Mouse (Mus musculus) MEL (cell line): ENCODE measurements around the gene Nfix.

Experiments used
- CTCF ChIP-seq, 3 experiments: IDR thresholded peaks in 2 of 3; conservative IDR thresholded peaks in 1 of 3; 2 replicates each; pipeline ENCODE4 v1.5.1; 2011 to 2012; ENCODE audit warnings: low read length in 3 of 3, low read depth in 2 of 3, mild to moderate bottlenecking in 2 of 3, improper control_type of control experiment in 1 of 3, inconsistent platforms in 1 of 3, mixed read lengths in 1 of 3, moderate library complexity in 1 of 3; ENCODE audit not compliant: control insufficient read depth in 1 of 3, insufficient read depth in 1 of 3, poor library complexity in 1 of 3, severe bottlenecking in 1 of 3
- MEF2A ChIP-seq: IDR thresholded peaks from 2 replicates; pipeline ENCODE4 v1.6.1; 2014; ENCODE audit warnings: low read depth, mild to moderate bottlenecking, inconsistent platforms, low read length, improper control_type of control experiment; ENCODE audit not compliant: poor library complexity, insufficient replicate concordance, severe bottlenecking; ENCODE audit errors: extremely low read depth
- POLR2A ChIP-seq, 2 experiments: IDR thresholded peaks; 2 replicates each; pipeline ENCODE4 v1.6.1; 2011 to 2012; ENCODE audit warnings: low read length in 2 of 2, mild to moderate bottlenecking in 2 of 2, control low read depth in 1 of 2, improper control_type of control experiment in 1 of 2, low read depth in 1 of 2, moderate library complexity in 1 of 2; ENCODE audit not compliant: control insufficient read depth in 1 of 2, insufficient read depth in 1 of 2, poor library complexity in 1 of 2
- UBTF ChIP-seq: IDR thresholded peaks from 2 replicates; pipeline ENCODE4 v1.6.1; 2012; ENCODE audit warnings: low read depth, mild to moderate bottlenecking, inconsistent platforms, low read length, improper control_type of control experiment, moderate library complexity, borderline replicate concordance; ENCODE audit not compliant: insufficient read depth

- no peak for TF ChIP-seq MEF2A
- no peak for TF ChIP-seq POLR2A (IDR thresholded peaks at IDR 0.05; ENCODE audit: control insufficient read depth in 1 of 2, insufficient read depth in 1 of 2, low read depth in 1 of 2, low read length in 2 of 2, poor library complexity in 1 of 2)
- no peak for TF ChIP-seq CTCF (IDR thresholded peaks at IDR 0.05 in 2 of 3, conservative IDR thresholded peaks at IDR 0.05 in 1 of 3; ENCODE audit: control insufficient read depth in 1 of 3, insufficient read depth in 1 of 3, low read depth in 2 of 3, low read length in 3 of 3, poor library complexity in 1 of 3, severe bottlenecking in 1 of 3)
- no peak for TF ChIP-seq UBTF
Measured at GRCm38 (mm10) chr8:84749519-84749918, 50.6 kb downstream of the Nfix start.
